Mouse (Mus musculus) limb, embryonic 10.5 days (tissue): ENCODE measurements at regions not wholly inside any gene's neighbourhood (a gene's known extent, or its start where the extent isn't known, plus 50 kb on each side); places are given as distances from the start of the nearest gene placed in this dataset.

ENCODE experiments used
- DNase-seq: peaks from one replicate; pipeline ENCODE4 v3.0.0-alpha.2; 2017; ENCODE audit warnings: low spot score
- H3K27ac ChIP-seq: fragments of 300-500 bp; sonication (generic); 2 replicates; pipeline ENCODE4 v1.5.1; 2016; ENCODE audit warnings: mild to moderate bottlenecking
- H3K27me3 ChIP-seq: fragments of 300-500 bp; sonication (generic); 2 replicates; pipeline ENCODE4 v1.6.1; 2016; ENCODE audit warnings: low read depth, mild to moderate bottlenecking; ENCODE audit not compliant: poor library complexity, severe bottlenecking
- H3K36me3 ChIP-seq: fragments of 300-500 bp; sonication (generic); 2 replicates; pipeline ENCODE4 v1.6.1; 2016; ENCODE audit warnings: mild to moderate bottlenecking, moderate library complexity
- H3K4me1 ChIP-seq: fragments of 300-500 bp; sonication (generic); 2 replicates; pipeline ENCODE4 v1.6.1; 2016
- H3K4me3 ChIP-seq: fragments of 300-500 bp; sonication (generic); 2 replicates; pipeline ENCODE4 v1.5.1; 2016; ENCODE audit warnings: mild to moderate bottlenecking, moderate library complexity
- H3K9me3 ChIP-seq: fragments of 300-500 bp; sonication (generic); replicated peaks from 2 replicates; pipeline ENCODE4 v1.6.1; 2016; ENCODE audit warnings: mild to moderate bottlenecking
- WGBS: fragments of 180-500 bp; shearing (Covaris S2); methylation state at CpG from one replicate; pipeline ENCODE4 v1.1.7; 2016; 5-methylcytosine and 5-hydroxymethylcytosine counted together

- no peak for DNase-seq
- Histone ChIP-seq H3K4me1 (no peaks in the 10 kb centered on the region), H3K9me3 (no peaks in the 10 kb centered on the region), H3K27me3 (no peaks in the 10 kb centered on the region), H3K27ac (no peak overlapping the region), H3K36me3 (no peaks in the 10 kb centered on the region), H3K4me3 (no peak overlapping the region)
- WGBS: 90% methylated on average over 11 of the region's 11 CpGs
Observed at GRCm38 (mm10) chr13:110683259-110684041, 288.6 kb downstream of the Plk2 start.

- DNase-seq: no peak
- no peaks in the 10 kb centered on the region for H3K36me3 ChIP-seq
- WGBS: 79% methylated on average over 3 of the region's 3 CpGs
- no peak overlapping the region for H3K4me3 ChIP-seq
- H3K27ac ChIP-seq: no peak overlapping the region
- no peaks in the 10 kb centered on the region for H3K27me3 ChIP-seq
- no peaks in the 10 kb centered on the region for H3K9me3 ChIP-seq
- no peaks in the 10 kb centered on the region for H3K4me1 ChIP-seq
Observed at GRCm38 (mm10) chr13:110688796-110689195, 293.9 kb downstream of the Plk2 start.

- whole genome bisulfite sequencing: 64% methylated on average over 10 of the region's 10 CpGs
- no peaks in the 10 kb centered on the region for H3K36me3 ChIP-seq
- no peak overlapping the region for H3K4me3 ChIP-seq
- no peaks in the 10 kb centered on the region for H3K9me3 ChIP-seq
- no peaks in the 10 kb centered on the region for H3K27me3 ChIP-seq
- no peak for DNase-seq
- H3K4me1 ChIP-seq: 0 out of 2 replicates have a peak, but pooled peaks cover 5% of the 10 kb centered on the region
- H3K27ac ChIP-seq: no peak overlapping the region
Observed at GRCm38 (mm10) chr13:110690501-110691255, 295.8 kb downstream of the Plk2 start.

GRCm38 (mm10) chr13:110692696-110693095, 297.9 kb downstream of the Plk2 start:
- H3K4me1 ChIP-seq: 0 out of 2 replicates have a peak, but pooled peaks cover 5% of the 10 kb centered on the region
- no peaks in the 10 kb centered on the region for H3K27me3 ChIP-seq
- H3K27ac ChIP-seq: no peak overlapping the region
- no peak for DNase-seq
- H3K36me3 ChIP-seq: no peaks in the 10 kb centered on the region
- no peak overlapping the region for H3K4me3 ChIP-seq
- WGBS: 89% methylated on average over 5 of the region's 5 CpGs
- no peaks in the 10 kb centered on the region for H3K9me3 ChIP-seq

- H3K27ac ChIP-seq: no peak overlapping the region
- WGBS: 77% methylated on average over 6 of the region's 6 CpGs
- no peaks in the 10 kb centered on the region for H3K9me3 ChIP-seq
- H3K4me1 ChIP-seq: 0 out of 2 replicates have a peak, but pooled peaks cover 5% of the 10 kb centered on the region
- DNase-seq: no peak
- H3K36me3 ChIP-seq: no peaks in the 10 kb centered on the region
- no peak overlapping the region for H3K4me3 ChIP-seq
- H3K27me3 ChIP-seq: no peaks in the 10 kb centered on the region
Observed at GRCm38 (mm10) chr13:110694876-110695275, 300.0 kb downstream of the Plk2 start.

GRCm38 (mm10) chr13:110696549-110696948, 301.7 kb downstream of the Plk2 start:
- no peak for DNase-seq
- Histone ChIP-seq H3K27me3 (no peaks in the 10 kb centered on the region), H3K4me1 (0 out of 2 replicates have a peak, but pooled peaks cover 5% of the 10 kb centered on the region), H3K4me3 (no peak overlapping the region), H3K27ac (no peak overlapping the region), H3K9me3 (no peaks in the 10 kb centered on the region), H3K36me3 (no peaks in the 10 kb centered on the region)
- WGBS: 88% methylated on average over 5 of the region's 5 CpGs

- 85% methylated on average over 2 of the region's 2 CpGs for WGBS
- H3K36me3 ChIP-seq: no peaks in the 10 kb centered on the region
- no peak overlapping the region for H3K27ac ChIP-seq
- H3K4me1 ChIP-seq: peaks cover 14% of the 10 kb centered on the region
- H3K27me3 ChIP-seq: no peaks in the 10 kb centered on the region
- no peak overlapping the region for H3K4me3 ChIP-seq
- no peaks in the 10 kb centered on the region for H3K9me3 ChIP-seq
- DNase-seq: no peak
Observed at GRCm38 (mm10) chr13:110704261-110704660, 309.4 kb downstream of the Plk2 start.

GRCm38 (mm10) chr13:110710847-110711246, 316.0 kb downstream of the Plk2 start:
- H3K27ac ChIP-seq: no peak overlapping the region
- peaks cover 9% of the 10 kb centered on the region for H3K4me1 ChIP-seq
- no peaks in the 10 kb centered on the region for H3K9me3 ChIP-seq
- 79% methylated on average over 4 of the region's 4 CpGs for WGBS
- H3K27me3 ChIP-seq: no peaks in the 10 kb centered on the region
- no peaks in the 10 kb centered on the region for H3K36me3 ChIP-seq
- DNase-seq: no peak
- H3K4me3 ChIP-seq: no peak overlapping the region

GRCm38 (mm10) chr13:110712527-110712926, 317.7 kb downstream of the Plk2 start:
- WGBS: 40% methylated on average over 3 of the region's 3 CpGs
- H3K4me3 ChIP-seq: no peak overlapping the region
- DNase-seq: no peak

GRCm38 (mm10) chr13:110722170-110722569, 327.3 kb downstream of the Plk2 start:
- no peaks in the 10 kb centered on the region for H3K27me3 ChIP-seq
- H3K4me3 ChIP-seq: no peak overlapping the region
- H3K27ac ChIP-seq: 0 out of 2 replicates have a peak overlapping the region, but pooled peaks have one; percentile 56
- H3K9me3 ChIP-seq: no peaks in the 10 kb centered on the region
- H3K36me3 ChIP-seq: no peaks in the 10 kb centered on the region
- peaks cover 23% of the 10 kb centered on the region for H3K4me1 ChIP-seq
- no peak for DNase-seq
- 89% methylated on average over 10 of the region's 10 CpGs for WGBS

More at GRCm38 (mm10) chr13:110712527-110712926, 317.7 kb downstream of the Plk2 start:
- H3K27me3 ChIP-seq: no peaks in the 10 kb centered on the region
- H3K9me3 ChIP-seq: no peaks in the 10 kb centered on the region
- H3K27ac ChIP-seq: no peak overlapping the region
- no peaks in the 10 kb centered on the region for H3K36me3 ChIP-seq
- 0 out of 2 replicates have a peak, but pooled peaks cover 2% of the 10 kb centered on the region for H3K4me1 ChIP-seq

GRCm38 (mm10) chr13:110722752-110723151, 327.9 kb downstream of the Plk2 start:
- H3K27ac ChIP-seq: no peak overlapping the region
- H3K9me3 ChIP-seq: no peaks in the 10 kb centered on the region
- no peak overlapping the region for H3K4me3 ChIP-seq
- peaks cover 23% of the 10 kb centered on the region for H3K4me1 ChIP-seq
- no peak for DNase-seq
- no peaks in the 10 kb centered on the region for H3K27me3 ChIP-seq
- WGBS: 55% methylated on average over 6 of the region's 6 CpGs
- no peaks in the 10 kb centered on the region for H3K36me3 ChIP-seq

- Histone ChIP-seq H3K4me3 (no peak overlapping the region), H3K9me3 (no peaks in the 10 kb centered on the region), H3K4me1 (peaks cover 28% of the 10 kb centered on the region), H3K27ac (no peak overlapping the region), H3K27me3 (no peaks in the 10 kb centered on the region), H3K36me3 (no peaks in the 10 kb centered on the region)
- DNase-seq: no peak
- WGBS: 60% methylated on average over 2 of the region's 2 CpGs
Observed at GRCm38 (mm10) chr13:110724836-110725235, 330.0 kb downstream of the Plk2 start.

GRCm38 (mm10) chr13:110725821-110726220, 331.0 kb downstream of the Plk2 start:
- Histone ChIP-seq H3K4me1 (peaks cover 28% of the 10 kb centered on the region), H3K36me3 (no peaks in the 10 kb centered on the region), H3K27me3 (no peaks in the 10 kb centered on the region), H3K9me3 (no peaks in the 10 kb centered on the region), H3K4me3 (no peak overlapping the region), H3K27ac (no peak overlapping the region)
- DNase-seq: no peak
- WGBS: 71% methylated on average over 3 of the region's 3 CpGs
